Mouse (Mus musculus) activated CD4-positive, CD25-positive, alpha-beta regulatory T cell, adult 4 months (primary cell): Measurements from ENCODE around the gene Gpatch2. TPM values are rescaled to one million over a fixed set of nuclear protein-coding genes. Genes with fewer than 3 reads are reported as not detected.

Experiments
- ATAC-seq: one replicate; pipeline ENCODE4 v1.8.0; 2017
- polyA plus RNA-seq, 2 experiments: library from polyadenylated mRNA; unstranded; fragments of 100-300 nt; shearing (Covaris generic); gene quantifications; one replicate each; pipeline ENCODE4 v1.2.1; 2017

The Gpatch2 gene
- polyA plus RNA-seq, 2 experiments from 2014 or later, result 17.3 to 19.4 TPM

DNA sequence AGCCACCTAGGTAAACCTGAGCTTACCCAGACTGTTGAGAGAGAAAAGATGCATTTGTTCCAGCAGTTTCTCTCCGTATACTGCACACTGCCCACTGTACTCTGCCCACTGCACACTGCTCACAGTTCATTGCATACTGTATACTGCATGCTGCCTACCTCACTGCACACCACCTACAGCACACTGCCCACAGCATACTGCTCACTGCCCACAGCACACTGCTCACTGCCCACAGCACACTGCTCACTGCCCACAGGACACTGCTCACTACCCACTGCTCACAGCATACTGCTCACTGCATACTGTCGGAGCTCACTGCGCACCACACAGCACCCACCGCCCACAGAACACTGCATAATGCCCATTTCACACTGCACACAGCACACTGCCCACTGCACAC lies 159.1 kb downstream of the Gpatch2 start:
- no peak for ATAC-seq

GRCm38 (mm10) chr1:187376946-187377671 lies 161.8 kb downstream of the Gpatch2 start:
- peak; percentile 72 for ATAC-seq

DNA sequence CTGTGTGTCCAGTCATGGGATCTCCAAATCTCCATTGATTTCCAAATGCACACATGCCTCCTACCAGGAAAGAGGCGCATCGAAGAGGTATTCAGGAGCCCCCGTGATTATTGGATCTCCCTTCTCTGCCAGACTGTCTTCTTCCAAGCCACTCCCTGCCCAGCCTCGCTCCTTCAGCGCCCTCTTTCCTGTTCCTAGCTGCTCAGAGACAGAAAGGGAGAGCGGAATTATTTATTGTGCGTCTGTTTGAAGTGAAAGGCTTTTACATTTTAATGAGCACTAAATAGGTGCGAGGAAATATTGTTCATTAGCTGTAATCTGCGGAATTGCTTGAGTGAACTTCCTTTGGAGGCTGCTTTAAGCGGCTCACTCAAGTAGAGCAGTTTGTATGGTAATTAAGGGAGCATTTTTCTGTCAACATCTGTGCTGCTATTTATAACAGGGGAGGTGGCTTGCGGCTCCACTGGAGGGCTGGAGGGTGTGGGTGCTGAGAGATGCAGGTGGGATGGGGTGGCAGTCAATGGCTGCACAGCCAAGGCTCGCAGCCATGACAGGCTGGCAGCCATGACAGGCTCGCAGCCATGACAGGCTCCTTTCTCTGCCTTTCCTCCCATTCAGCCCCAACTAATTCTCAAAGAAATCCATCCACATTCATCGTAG lies 162.7 kb downstream of the Gpatch2 start:
- no peak for ATAC-seq

DNA sequence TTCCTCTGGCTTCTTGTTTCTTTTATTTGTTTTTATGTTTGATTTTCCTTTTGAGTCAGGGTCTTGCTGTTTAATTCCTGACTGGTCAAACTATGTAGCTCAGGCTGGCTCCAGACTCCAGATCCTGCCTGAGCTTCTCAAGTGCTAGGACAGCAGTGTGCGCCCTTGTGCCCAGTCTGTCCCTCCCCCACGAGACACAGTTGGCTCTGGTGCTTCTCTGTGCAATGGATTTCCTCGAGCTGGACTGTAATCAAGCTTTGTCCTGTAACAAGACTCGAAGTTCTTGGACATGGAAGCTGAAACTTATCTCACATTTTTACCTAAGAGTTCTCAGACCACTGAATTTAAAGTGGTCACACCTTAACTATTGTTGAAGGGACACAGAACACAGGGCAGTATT lies 174.2 kb downstream of the Gpatch2 start:
- ATAC-seq, result no peak

DNA sequence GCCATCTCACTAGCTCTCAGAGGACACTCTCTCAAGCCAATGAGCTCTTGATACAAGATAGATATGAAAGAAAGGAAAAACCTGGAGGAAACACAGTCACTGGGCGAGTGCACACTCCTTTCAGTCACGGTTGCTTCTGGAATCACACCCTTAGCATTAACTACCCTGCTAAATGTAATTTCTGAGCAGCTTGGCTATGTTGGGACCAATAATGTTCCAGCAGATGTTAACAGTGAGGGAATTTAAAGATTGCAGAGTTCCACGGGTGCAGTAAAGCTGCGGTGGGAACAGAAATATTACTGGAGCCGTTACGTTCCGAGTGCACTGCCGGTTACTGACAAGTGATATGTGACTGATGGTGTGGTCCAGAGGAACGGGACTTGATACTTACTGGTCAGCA lies 185.5 kb downstream of the Gpatch2 start:
- ATAC-seq, result no peak

Other genes with a start within 250 kb of the Gpatch2 start
- gene D1Pas1, start 248.1 kb upstream of the Gpatch2 start, polyA plus RNA-seq, result not detected
- gene Spata17, start within 50 bp of the Gpatch2 start, polyA plus RNA-seq, result under 1 TPM in 1 of 2 experiments, not detected in 1; 0.31 TPM